Mouse (Mus musculus) intestine, embryonic 14.5 days (tissue): ENCODE measurements around the gene Olfr71. TPM values are rescaled to one million over a fixed set of nuclear protein-coding genes. Genes with fewer than 3 reads are reported as not detected.

Source experiments
- ATAC-seq: fragments of 200-750 bp; cut with Nextera tagmentation; replicated peaks from 2 replicates; pipeline ENCODE4 v1.8.0; 2017; ENCODE audit warnings: low read depth, moderate number of reproducible peaks, moderate TSS enrichment, moderate library complexity; ENCODE audit not compliant: low FRiP score, low TSS enrichment
- DNase-seq: peaks from one replicate; pipeline ENCODE4 v3.0.0-alpha.2; 2018; ENCODE audit warnings: low spot score
- H3K27ac ChIP-seq: fragments of 300-500 bp; sonication (generic); 2 replicates; pipeline ENCODE4 v1.5.1; 2014; ENCODE audit warnings: low read depth, mild to moderate bottlenecking, control low read depth
- H3K27me3 ChIP-seq: fragments of 300-500 bp; sonication (generic); replicated peaks from 2 replicates; pipeline ENCODE4 v1.6.1; 2014; ENCODE audit warnings: low read length, control low read depth; ENCODE audit not compliant: control insufficient read depth, insufficient read depth
- H3K36me3 ChIP-seq: fragments of 300-500 bp; sonication (generic); 2 replicates; pipeline ENCODE4 v1.6.1; 2014; ENCODE audit warnings: low read length, control low read depth; ENCODE audit not compliant: control insufficient read depth, insufficient read depth
- H3K4me1 ChIP-seq: fragments of 300-500 bp; sonication (generic); replicated peaks from 2 replicates; pipeline ENCODE4 v1.6.1; 2014; ENCODE audit warnings: low read length, control low read depth, mixed read lengths; ENCODE audit not compliant: control insufficient read depth, insufficient read depth
- H3K4me2 ChIP-seq: fragments of 300-500 bp; sonication (generic); 2 replicates; pipeline ENCODE4 v1.6.1; 2014; ENCODE audit warnings: low read length
- H3K4me3 ChIP-seq: fragments of 300-500 bp; sonication (generic); 2 replicates; pipeline ENCODE4 v1.5.1; 2014; ENCODE audit warnings: low read depth, low read length, control low read depth, mixed read lengths
- H3K9ac ChIP-seq: fragments of 300-500 bp; sonication (generic); 2 replicates; pipeline ENCODE4 v1.6.1; 2014; ENCODE audit warnings: mild to moderate bottlenecking, low read length
- H3K9me3 ChIP-seq: fragments of 300-500 bp; sonication (generic); 2 replicates; pipeline ENCODE4 v1.6.1; 2016; ENCODE audit warnings: low read length, control low read depth; ENCODE audit not compliant: control insufficient read depth
- WGBS: fragments of 180-500 bp; shearing (Covaris S2); extraction: QIAGEN DNeasy Blood & Tissue Kit; methylation state at CpG from one replicate; pipeline ENCODE4 v1.1.7; 2014; 5-methylcytosine and 5-hydroxymethylcytosine counted together
- polyA plus RNA-seq: library from polyadenylated mRNA; unstranded; fragments of >200 nt; fragmentation: Nextera tagmentation; extraction: Ambion mirVana; gene quantifications from 2 replicates; pipeline ENCODE4 v1.2.1, GENCODE M21; 2014

Olfr71 gene
- polyA plus RNA-seq, 1 experiment from 2014 or later = not detected

DNA sequence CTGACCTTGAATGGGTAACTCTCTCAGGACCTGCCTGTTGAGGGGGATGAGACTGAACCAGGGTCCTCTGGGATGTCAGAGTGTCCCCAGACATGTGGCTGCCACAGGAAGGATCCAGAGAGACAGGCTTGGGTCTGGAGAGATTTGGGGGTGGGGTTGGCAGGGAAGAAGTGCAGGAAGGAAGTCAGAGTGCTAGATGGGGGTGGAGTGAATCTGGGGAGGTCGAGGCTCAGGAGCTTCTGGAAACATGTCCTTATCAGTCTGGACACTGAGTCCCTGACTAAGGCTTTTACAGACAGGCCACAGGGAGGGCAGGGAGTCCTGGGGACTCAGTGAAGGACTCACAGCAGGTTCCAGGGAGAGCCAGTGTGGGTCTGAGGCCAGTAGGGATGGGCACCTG is 22.1 kb upstream of the Olfr71 start:
- Histone ChIP-seq H3K36me3 (no peaks in the 10 kb centered on the region), H3K9ac (no peak overlapping the region), H3K4me1 (peaks cover 17% of the 10 kb centered on the region), H3K27me3 (no peaks in the 10 kb centered on the region), H3K4me3 (no peak overlapping the region), H3K4me2 (no peak overlapping the region), H3K9me3 (no peaks in the 10 kb centered on the region), H3K27ac (no peak overlapping the region)
- ATAC-seq (no peak), DNase-seq (no peak)
- 12% methylated on average over 1 of the region's 1 CpGs for WGBS

GRCm38 (mm10) chr4:43730750-43731297 is 20.8 kb upstream of the Olfr71 start:
- H3K27ac ChIP-seq = no peak overlapping the region
- ATAC-seq = no peak

DNA sequence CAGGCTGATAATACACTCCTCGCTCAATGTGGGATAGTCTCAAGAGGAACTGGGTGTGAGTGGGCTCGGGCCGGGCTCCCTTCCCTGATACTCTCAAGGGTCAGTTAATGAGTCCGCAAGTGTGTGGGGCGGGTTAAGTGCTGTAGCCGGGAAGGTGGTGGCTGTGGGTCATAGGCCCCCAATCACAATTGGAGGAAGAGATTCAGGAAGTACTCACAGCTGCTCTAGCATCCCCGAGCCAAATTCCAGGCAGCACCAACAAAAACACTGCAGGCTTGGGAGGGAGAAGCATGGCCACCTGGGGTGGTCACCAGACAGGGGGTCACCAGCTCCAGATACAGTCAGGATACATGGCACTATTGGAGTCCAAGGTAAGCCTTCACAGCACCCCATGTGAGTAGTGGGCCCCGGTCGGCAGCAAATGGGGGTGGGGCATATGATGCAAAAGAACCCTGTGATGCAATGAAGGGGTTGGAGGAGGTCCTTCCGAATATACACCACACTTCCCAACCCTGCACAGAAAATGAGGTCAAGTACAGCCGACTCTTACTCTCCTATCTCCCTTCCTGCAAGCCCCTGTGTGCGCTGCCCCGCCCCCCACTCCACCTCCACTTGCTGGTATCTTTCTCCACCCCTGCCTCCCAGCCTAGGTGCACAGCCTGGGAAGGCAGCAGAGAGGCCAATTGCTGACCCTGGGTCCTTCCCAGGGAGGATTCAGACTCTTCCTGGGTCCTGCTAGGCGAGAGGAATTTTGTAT is 19.9 kb upstream of the Olfr71 start, which contains the start of gene Spaar:
Spaar (plus strand) TSS at position 241 of the 757 bp plus-strand sequence.
- Histone ChIP-seq H3K27ac (peak within 1 kb of the TSS; percentile 57; the same call in 1 of the 2 replicates), H3K9me3 (no peaks in the 10 kb centered on the region), H3K4me1 (peaks cover 22% of the 10 kb centered on the region), H3K27me3 (no peaks in the 10 kb centered on the region), H3K4me3 (no peak within 1 kb of the TSS), H3K9ac (no peak within 1 kb of the TSS), H3K4me2 (no peak within 1 kb of the TSS), H3K36me3 (no peaks in the 10 kb centered on the region)
- ATAC-seq (no peak), DNase-seq (no peak)
- WGBS = 53% methylated on average over 14 of the region's 14 CpGs

More at GRCm38 (mm10) chr4:43730750-43731297, 20.8 kb upstream of the Olfr71 start:
- no peak for DNase-seq
- Histone ChIP-seq H3K27me3 (no peaks in the 10 kb centered on the region), H3K4me2 (no peak overlapping the region), H3K9ac (no peak overlapping the region), H3K36me3 (no peaks in the 10 kb centered on the region), H3K4me3 (no peak overlapping the region), H3K4me1 (peaks cover 22% of the 10 kb centered on the region), H3K9me3 (no peaks in the 10 kb centered on the region)
- 64% methylated on average over 21 of the region's 21 CpGs for WGBS

DNA sequence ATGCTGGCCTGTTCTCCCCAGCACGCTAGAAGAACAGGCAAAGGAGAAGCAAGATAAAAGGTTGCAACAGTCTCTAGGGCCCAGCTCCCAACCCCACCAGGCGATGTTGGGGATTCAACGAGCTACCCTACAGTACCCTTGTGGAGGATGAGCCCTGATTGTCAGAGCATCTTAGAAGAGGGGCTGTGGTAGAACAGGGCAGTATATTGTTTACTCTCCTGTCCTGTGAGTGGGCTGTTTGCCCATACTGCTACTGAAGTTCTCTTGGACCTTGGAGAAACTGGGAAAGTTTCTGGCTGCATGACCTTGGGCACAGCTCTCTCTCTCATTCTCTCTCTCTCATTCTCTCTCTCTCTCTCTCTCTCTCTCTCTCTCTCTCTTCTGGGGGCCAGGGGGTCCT is 19.1 kb upstream of the Olfr71 start:
- Histone ChIP-seq H3K4me2 (no peak overlapping the region), H3K27ac (peak overlapping the region; percentile 57; the same call in 1 of the 2 replicates)
- no peak for ATAC-seq

GRCm38 (mm10) chr4:43728576-43728954 is 18.5 kb upstream of the Olfr71 start:
- 25% methylated on average over 5 of the region's 5 CpGs for WGBS

More for the DNA sequence above, 19.1 kb upstream of the Olfr71 start:
- Histone ChIP-seq H3K36me3 (no peaks in the 10 kb centered on the region), H3K27me3 (no peaks in the 10 kb centered on the region), H3K4me3 (no peak overlapping the region), H3K9me3 (no peaks in the 10 kb centered on the region), H3K4me1 (peaks cover 22% of the 10 kb centered on the region), H3K9ac (no peak overlapping the region)
- DNase-seq = no peak
- 74% methylated on average over 3 of the region's 3 CpGs for WGBS

GRCm38 (mm10) chr4:43727718-43728575 is 17.9 kb upstream of the Olfr71 start:
- no peaks in the 10 kb centered on the region for H3K36me3 ChIP-seq
- peaks cover 22% of the 10 kb centered on the region for H3K4me1 ChIP-seq
- H3K27ac ChIP-seq = peak overlapping the region; percentile 57; the same call in 1 of the 2 replicates
- H3K27me3 ChIP-seq = no peaks in the 10 kb centered on the region
- H3K4me2 ChIP-seq = no peak overlapping the region; the same call in 1 of the 2 replicates
- 64% methylated on average over 7 of the region's 7 CpGs for WGBS
- no peak overlapping the region for H3K4me3 ChIP-seq
- no peak overlapping the region for H3K9ac ChIP-seq
- H3K9me3 ChIP-seq = no peaks in the 10 kb centered on the region
- ATAC-seq (no peak), DNase-seq (no peak)

More at GRCm38 (mm10) chr4:43728576-43728954, 18.5 kb upstream of the Olfr71 start:
- Histone ChIP-seq H3K4me2 (no peak overlapping the region), H3K4me3 (no peak overlapping the region), H3K27me3 (no peaks in the 10 kb centered on the region), H3K36me3 (no peaks in the 10 kb centered on the region), H3K9me3 (no peaks in the 10 kb centered on the region), H3K9ac (no peak overlapping the region), H3K27ac (peak overlapping the region; percentile 57; the same call in 1 of the 2 replicates), H3K4me1 (peaks cover 22% of the 10 kb centered on the region)
- no peak for DNase-seq
- no peak for ATAC-seq

DNA sequence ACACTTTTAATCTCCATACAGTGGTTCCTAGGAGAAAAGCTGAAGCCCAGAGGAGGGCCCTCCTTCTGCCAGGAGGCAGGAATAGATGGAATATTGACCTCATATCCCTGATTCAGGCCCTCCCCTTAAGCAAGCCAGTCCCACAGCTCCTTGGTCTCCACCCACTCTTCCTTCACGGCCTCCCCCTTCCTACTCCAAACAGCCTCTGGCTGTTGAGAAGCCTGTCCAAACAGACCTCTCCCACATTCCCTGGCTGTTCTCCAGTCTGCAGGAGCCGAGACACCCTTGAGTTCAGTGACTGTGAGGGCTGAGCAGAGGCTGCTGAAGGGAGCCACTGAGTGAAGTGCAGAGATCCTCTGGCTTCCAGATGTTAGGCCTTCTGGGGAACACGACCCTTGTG is 16.9 kb upstream of the Olfr71 start, which contains the start of gene Hrct1:
Hrct1 (plus strand) TSS at position 194 of the 400 bp plus-strand sequence.
- Histone ChIP-seq H3K27ac (peak within 1 kb of the TSS; percentile 4; the same call in 1 of the 2 replicates), H3K4me2 (no peak within 1 kb of the TSS)
- no peak for DNase-seq

GRCm38 (mm10) chr4:43726228-43726993 is 16.4 kb upstream of the Olfr71 start:
- H3K9me3 ChIP-seq = no peaks in the 10 kb centered on the region
- H3K36me3 ChIP-seq = no peaks in the 10 kb centered on the region
- DNase-seq (no peak), ATAC-seq (no peak)
- no peak overlapping the region for H3K27ac ChIP-seq
- no peak overlapping the region for H3K9ac ChIP-seq
- peaks cover 22% of the 10 kb centered on the region for H3K4me1 ChIP-seq
- 48% methylated on average over 12 of the region's 12 CpGs for WGBS
- H3K4me3 ChIP-seq = no peak overlapping the region
- no peaks in the 10 kb centered on the region for H3K27me3 ChIP-seq
- H3K4me2 ChIP-seq = no peak overlapping the region

More for the DNA sequence above, 16.9 kb upstream of the Olfr71 start, which contains the start of gene Hrct1:
- no peaks in the 10 kb centered on the region for H3K9me3 ChIP-seq
- no peak within 1 kb of the TSS for H3K9ac ChIP-seq
- H3K36me3 ChIP-seq = no peaks in the 10 kb centered on the region
- peaks cover 22% of the 10 kb centered on the region for H3K4me1 ChIP-seq
- H3K4me3 ChIP-seq = no peak within 1 kb of the TSS
- ATAC-seq = peak; percentile 44; the same call in 1 of the 2 replicates
- 12% methylated on average over 3 of the region's 3 CpGs for WGBS
- H3K27me3 ChIP-seq = no peaks in the 10 kb centered on the region
